Mouse (Mus musculus) megakaryocyte progenitor cell, adult 5-6 weeks (primary cell): ENCODE data around the gene Cdk9. TPM values are rescaled to one million over a fixed set of nuclear protein-coding genes. Genes with fewer than 3 reads are reported as not detected.

ENCODE experiments used
- ATAC-seq: replicated peaks from 2 replicates; pipeline ENCODE4 v1.8.0; 2016; ENCODE audit warnings: mild to moderate bottlenecking, moderate TSS enrichment, inconsistent platforms; ENCODE audit not compliant: poor library complexity
- total RNA-seq, 2 experiments: library from RNA; stranded (forward) in 1 of 2; stranded (reverse) in 1 of 2; fragments of 157-497, 149-512 nt in 1 of 2; fragments of 200-1000 nt in 1 of 2; gene quantifications; 2 replicates each; pipeline versions ENCODE4 v1.2.3 to v1.2.4; 2015 to 2017

The Cdk9 gene
- total RNA-seq, 2 experiments from 2014 or later, result 39.3 to 63.4 TPM

- ATAC-seq, result no peak
Measured at GRCm38 (mm10) chr2:32681754-32682153, 31.1 kb downstream of the Cdk9 start.

GRCm38 (mm10) chr2:32680961-32681650, 31.8 kb downstream of the Cdk9 start:
- ATAC-seq, result no peak

DNA sequence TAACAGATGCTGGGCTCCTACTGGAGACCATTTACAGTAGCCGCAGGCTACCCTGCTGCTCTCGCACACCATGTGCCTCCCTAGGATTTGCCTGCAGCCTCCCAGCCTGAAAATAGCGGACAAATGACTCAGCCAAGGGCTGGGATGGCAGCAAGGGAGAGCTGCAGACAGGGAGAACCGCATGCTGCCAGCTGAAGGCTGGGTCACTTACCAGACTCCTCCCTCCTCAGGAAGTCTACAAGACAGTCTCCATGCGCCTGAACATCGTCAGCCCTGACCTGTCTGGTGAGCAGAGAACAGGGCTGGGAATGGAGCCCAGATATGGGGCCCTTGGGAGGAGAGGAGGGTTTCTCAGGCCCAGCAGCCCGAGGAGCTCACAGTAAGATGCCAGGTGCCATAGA, 32.8 kb downstream of the Cdk9 start:
- no peak for ATAC-seq

- no peak for ATAC-seq
Measured at GRCm38 (mm10) chr2:32677683-32678082, 35.2 kb downstream of the Cdk9 start.

GRCm38 (mm10) chr2:32676821-32677220, 36.1 kb downstream of the Cdk9 start:
- ATAC-seq, result 0 out of 2 replicates have a peak, but pooled peaks have one; percentile 38

DNA sequence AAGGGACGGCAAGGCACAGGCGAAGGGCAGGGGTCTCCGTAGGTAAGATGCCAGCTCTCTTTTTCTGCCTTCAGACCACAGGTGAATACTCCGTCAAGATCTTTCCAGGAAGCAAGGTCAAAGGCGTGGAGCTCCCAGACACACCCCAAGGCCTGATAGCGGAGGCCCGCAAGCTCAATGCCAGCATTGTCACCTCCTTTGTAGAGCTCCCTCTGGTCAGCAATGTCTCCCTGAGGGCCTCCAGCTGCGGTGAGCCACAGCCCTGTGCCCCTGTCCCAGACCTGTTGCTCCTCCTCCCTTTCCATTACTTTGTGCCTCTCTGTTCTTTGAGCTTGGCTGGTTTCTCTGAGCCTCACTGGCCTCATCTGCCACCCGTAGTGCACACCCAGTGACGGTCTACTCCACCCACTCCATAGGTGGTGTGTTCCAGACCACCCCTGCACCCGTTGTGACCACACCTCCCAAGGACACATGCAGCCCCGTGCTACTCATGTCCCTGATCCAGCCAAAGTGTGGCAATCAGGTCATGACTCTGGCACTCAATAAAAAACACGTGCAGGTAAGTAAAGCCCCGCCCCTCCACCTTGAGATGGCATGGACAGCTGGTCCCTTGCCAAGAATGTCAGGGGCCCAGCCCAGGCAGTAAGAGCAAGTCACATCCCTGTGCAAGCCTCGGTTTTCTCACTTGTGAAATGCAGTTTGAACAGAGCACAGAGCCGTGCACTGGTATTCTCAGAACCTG, 39.5 kb downstream of the Cdk9 start:
- no peak for ATAC-seq

DNA sequence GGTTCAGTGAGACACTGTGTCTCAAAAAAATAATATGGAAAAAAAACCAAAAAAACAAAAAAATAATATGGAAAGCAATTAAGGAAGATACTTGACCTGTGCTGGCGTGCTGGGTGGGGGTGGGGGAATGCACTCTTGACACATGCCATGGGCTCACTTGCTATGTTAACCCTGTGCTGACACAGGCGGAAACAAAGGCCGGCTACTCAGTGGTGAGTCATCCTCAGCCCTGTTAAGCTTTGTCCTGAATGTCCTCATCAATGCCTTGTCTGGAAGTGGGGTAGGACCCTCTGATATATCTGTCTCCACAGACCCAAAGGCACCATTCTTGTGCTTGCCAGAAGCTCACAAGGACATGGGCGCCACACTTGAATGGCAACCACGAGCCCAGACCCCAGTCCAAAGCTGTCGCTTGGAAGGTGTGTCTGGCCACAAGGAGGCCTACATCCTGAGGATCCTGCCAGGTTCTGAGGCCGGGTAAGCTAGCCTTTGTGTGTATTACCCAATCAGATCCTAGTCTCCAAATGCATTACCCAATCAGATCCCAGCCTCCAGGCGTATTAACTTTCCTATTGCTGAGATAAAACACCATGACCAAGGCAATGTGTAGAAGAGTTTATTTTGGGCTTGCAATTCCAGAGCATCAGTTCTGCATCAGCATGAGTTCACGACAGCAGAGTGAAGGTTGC, 40.8 kb downstream of the Cdk9 start:
- ATAC-seq, result no peak

DNA sequence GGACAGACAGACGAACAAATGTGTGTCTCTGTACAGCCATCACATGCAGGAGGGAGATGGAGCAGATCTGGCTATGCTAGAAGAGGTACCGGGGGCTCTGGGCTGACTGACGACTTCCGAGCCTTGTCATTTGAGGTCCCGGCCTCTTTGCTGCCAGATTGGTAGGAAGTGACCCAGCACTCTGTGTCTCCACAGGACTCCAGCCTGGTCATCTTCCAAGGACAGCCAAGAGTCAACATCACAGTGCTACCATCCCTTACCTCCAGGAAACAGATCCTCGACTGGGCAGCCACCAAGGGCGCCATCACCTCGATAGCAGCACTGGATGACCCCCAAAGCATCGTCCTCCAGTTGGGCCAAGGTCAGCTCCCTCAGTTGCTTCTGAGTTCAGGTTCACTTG, 41.7 kb downstream of the Cdk9 start:
- ATAC-seq, result no peak

- ATAC-seq, result peak; percentile 20; the same call in 1 of the 2 replicates
Measured at GRCm38 (mm10) chr2:32669876-32670275, 43.0 kb downstream of the Cdk9 start.

DNA sequence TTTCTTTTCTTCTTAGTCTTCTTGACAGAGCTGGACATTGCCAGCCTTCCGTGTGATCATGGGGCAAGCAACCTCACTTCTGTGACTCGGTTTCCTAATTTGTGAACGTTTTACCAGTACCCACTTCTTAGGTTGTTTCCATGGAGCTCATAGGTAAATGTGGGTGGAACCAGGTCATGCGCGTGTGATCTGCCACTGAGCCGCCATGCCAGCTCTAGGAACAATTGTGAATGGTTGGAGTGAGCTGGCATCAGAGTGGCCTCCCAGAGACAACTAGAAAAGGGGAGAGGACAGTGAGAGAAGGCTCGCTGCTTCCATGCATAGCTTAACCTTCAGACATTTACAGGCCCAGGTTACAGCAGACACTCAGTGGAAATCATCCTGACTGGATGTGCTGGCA, 44.7 kb downstream of the Cdk9 start:
- ATAC-seq, result no peak

- no peak for ATAC-seq
Measured at GRCm38 (mm10) chr2:32667775-32668174, 45.1 kb downstream of the Cdk9 start.

- ATAC-seq, result no peak
Measured at GRCm38 (mm10) chr2:32665853-32666252, 47.0 kb downstream of the Cdk9 start.

DNA sequence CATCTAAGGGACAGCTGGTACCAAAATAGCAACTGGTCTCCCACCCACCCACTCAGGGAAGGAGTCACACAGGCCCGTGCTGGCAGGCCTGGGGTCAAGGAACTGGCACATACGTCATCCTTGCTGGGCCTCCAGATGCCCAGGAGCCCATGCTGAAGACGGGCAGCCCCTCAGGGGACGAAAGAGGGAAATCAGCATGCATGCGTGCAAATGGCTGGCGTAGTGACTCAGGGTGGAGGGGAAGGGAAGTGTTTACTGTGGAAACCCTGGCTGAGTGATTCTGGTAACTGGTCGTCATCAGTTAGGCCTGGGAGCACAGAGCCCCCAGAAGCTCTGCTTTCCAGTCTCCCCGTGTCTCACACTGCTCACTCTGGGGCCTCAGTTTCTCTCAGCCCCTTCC, 47.5 kb downstream of the Cdk9 start:
- ATAC-seq, result no peak

- ATAC-seq, result no peak
Measured at GRCm38 (mm10) chr2:32662291-32662690, 50.6 kb downstream of the Cdk9 start.

GRCm38 (mm10) chr2:32661509-32662107, 51.3 kb downstream of the Cdk9 start:
- ATAC-seq, result no peak

GRCm38 (mm10) chr2:32658873-32659272, 54.0 kb downstream of the Cdk9 start:
- peak; percentile 67 for ATAC-seq

GRCm38 (mm10) chr2:32655826-32656225, 57.0 kb downstream of the Cdk9 start:
- no peak for ATAC-seq
